Mouse (Mus musculus) spleen, adult 2 months (tissue): ENCODE results near the gene Adgrl3.

Source experiments
- CTCF ChIP-seq: fragments of 200-500 bp; IDR thresholded peaks from 2 replicates; pipeline ENCODE4 v1.5.1; 2011; ENCODE audit warnings: mild to moderate bottlenecking, inconsistent platforms; ENCODE audit not compliant: insufficient read depth, insufficient read length, insufficient replicate concordance; ENCODE audit errors: extremely low read depth
- POLR2A ChIP-seq: fragments of 200-500 bp; IDR thresholded peaks from 2 replicates; pipeline ENCODE4 v1.6.1; 2011; ENCODE audit warnings: low read depth, low read length, inconsistent platforms

DNA sequence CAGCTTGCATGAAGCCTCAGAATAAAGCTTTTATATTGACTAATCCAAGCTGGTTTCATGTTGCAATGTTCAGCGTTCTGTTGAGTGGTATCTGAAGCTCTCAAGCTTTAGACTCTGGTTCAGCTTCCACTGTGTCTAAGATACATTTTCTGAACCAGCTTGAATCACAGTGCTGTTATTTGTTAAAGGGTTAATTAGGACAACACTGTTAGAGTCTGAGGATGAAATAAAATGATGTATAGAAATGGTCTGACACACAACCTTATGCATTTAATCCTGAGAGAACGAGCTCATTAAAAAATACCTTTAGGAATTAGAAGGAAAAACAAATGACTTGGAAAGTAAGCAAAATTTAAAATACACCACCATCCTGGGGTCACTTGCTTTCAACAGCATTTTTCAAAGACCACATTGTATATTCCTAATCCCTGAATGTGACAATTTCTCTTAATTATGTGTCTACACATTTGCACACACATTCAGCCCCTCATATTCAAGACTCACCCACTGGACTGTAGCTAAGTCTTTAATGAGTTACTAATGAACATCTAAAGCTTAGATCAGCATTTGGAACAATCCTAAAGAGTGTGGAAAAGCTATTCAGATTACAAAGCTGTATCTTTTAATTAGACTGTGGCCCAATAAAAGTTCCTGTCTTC, 301.5 kb downstream of the Adgrl3 start:
- TF ChIP-seq CTCF (no peak), POLR2A (no peak)
